Mouse (Mus musculus): ENCODE data around the gene Ddx5.
"Not testable (repeated sequence)": the region's sequence is repeated elsewhere in the genome, so short reads cannot be mapped to it uniquely, and the experiment has no call there.

The Ddx5 gene

DNA sequence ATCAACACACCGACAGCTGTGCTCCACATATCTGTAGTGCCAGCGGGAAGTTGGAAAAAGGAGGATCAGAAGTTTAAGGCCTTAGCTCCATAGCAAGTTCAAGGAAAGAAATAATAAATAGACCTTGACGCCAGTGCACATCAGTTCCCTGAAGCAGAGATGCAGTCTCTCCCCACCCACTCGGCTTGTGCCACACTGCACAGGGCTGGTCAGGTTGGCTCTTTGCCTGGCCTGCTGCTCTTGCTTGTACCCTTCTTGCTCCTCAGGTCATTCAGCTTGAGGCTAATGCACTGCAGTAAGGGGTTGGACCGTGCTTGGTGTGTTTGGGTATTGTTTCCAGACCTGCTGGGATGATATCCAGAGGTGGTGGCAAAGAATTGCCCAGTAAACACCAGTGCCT is 28.5 kb downstream of the Ddx5 start:
- DNase-seq, result no peak

DNA sequence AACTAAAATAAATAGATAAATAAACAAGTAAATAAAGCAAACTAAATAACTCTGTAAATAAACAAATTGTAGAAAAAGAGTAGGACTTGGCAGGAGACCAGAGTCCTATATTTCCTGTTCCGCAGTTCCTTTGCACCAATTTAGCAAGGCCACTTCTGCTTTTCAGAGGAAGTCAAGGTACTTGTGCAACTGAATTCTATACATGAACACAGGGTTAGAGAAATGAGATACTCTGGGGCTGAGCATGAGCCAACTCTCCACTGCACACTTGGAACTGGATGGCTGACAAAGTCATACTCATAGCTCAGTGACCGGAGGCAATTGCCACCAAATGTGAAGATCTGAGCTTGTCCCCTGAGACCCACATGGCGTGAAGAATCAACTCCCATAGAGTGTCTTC is 30.0 kb downstream of the Ddx5 start:
- no peak for DNase-seq

DNA sequence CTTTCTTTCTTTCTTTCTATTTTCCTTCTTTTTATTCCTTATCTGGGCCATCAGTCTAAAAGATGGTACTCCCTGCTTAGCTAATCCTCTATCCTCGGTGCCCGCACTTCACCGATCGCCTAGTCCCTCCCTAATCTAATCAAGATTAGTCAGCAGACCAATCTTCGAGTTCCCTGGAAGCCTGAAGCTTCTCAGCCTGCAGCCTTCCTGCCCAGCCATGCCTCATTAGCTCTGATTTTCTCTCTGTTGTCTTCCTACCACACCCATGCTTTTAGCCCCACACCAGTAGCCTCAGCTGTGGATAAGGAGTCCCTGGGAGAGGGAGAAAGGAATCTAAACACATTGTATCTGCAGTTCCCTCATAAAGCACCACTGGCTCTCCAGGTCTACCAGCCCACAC is 33.4 kb downstream of the Ddx5 start:
- DNase-seq, result no peak

DNA sequence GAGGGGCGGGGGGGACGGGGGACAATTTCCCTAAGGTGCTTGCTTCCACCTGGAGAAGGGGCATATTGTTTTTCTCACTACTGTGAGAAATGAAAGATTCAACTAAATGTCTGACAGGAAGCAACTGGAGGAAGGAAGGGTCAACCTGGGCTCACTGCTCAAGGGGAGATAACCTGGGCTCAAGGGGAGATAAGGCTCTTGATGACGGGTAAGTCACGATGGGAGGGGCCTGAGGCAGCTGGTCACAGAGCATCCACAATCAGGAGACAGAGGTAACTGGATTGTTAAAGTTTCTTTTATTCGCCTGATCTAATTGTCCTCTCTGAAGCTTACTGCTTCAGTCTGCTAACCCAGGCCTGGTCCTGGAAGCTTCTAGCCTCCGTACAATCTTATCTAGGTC is 35.7 kb downstream of the Ddx5 start:
- no peak for DNase-seq

DNA sequence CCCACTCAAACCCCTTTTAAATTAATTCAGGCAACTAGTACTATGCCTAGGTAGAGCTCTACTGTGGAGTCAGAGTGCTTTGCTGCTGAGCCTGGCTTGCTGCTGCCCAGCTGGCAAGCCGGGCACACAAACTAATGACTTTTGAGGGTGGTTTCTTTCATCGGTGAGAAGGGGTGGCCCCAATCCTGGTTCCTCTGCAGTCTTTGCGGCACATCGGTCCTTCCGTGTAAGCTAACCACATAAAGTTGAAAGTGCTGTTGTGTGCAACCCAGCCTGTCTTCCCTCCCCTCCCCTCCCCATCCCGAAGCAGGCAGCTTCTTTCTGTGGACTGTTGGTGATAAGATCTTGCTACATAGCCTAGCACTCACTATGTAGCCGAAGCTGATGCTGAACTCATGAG is 36.9 kb downstream of the Ddx5 start:
- no peak for DNase-seq

DNA sequence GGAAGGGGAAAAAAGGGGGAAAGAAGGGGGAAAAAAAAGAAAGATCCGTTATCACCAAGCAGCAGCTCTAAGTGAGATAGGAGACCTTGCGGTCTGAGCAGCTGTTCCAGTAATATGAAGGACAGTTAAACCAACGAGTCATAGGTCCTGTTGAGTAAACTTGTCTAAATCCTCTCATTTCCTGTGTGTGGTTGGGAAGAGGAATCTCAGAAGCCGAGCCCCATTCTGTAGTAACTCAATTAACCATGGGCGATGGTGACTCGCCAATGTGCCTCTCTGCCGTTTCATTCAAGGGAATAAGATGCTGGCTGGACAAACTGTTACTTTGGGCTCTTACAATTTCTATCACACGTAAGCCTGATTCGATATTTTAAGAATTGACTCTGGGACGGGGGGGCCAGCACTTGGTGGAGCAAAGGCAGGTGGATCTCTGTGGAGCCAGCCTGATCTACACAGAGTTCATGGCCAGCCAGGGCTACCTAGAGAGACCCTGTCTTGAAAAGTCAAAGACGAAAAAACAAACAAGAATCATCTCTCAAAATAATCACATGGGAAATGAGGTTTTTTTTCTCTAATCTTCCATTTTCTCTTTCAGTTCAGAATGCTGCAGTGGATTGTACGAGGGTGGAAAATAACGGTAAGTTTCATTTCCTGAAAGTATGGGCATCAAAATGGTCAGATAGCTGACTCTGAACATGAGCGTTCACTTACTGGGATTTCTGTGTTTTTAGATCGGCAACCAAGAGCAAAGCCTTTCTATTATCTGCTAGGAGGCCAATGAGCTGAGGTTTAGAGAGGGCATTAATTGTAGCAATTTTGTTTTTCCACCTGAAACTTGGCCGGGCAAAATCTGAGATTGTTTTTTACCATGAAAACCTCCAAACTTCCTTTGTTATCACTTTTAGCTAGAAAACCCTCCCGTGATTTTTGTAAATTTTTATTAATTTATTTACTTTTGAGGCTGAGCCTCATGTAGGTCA is 37.7 kb downstream of the Ddx5 start, which contains the start of gene Milr1:
Gene Milr1, plus strand, starts transcription at position 188 of the 980 bp plus-strand sequence.
- no peak for DNase-seq

DNA sequence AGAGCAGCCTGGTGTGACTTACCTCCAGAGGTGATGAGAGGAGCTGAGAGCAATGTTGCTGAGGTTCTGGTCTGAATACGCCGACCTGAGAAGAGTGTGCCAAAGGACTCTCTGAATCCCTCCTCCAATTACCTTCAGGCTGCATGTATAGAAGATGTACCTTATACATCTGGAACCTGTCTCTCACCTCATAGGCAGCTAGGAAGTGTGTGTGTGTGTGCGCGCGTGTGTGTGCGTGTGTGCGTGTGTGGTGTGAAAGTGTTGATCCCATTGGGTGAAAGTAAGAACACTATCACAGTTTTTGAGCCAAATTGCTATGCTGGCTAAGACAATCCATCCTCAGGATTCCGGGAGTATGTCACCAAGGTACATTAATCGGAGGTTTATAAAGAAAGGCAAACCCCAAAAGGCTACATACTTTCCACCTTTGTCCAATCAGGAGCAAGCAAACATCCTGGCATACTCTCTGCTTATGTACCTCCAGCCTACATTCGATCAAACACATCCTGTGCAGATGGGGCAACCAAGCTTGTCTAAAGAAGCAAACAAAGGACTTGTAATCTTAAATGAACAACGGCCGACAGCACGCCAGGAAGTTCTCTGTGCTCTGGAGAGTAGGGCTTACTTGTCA is 38.7 kb downstream of the Ddx5 start, which contains the start of gene Pecam1:
Gene Pecam1, minus strand, starts transcription at position 508 of the 631 bp plus-strand sequence.
- no peak for DNase-seq

DNA sequence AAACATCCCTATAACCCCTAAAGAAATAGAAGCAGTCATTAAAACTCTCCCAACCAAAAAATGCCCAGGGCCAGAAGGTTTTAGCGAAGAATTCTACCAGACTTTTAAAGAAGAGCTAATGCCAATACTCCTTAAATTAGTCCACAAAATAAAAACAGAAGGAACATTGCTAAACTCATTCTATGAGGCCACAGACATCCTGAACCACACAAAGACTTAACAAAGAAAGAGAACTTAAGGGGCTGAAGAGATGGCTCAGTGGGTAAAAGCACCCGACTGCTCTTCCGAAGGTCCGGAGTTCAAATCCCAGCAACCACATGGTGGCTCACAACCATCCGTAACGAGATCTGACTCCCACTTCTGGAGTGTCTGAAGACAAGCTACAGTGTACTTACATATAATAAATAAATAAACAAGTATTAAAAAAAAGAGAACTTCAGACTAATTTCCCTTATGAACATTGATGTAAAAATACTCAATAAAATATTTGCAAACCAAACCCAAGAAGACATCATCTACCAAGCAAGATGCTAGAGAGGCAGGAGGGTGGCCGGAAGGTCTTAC is 39.3 kb downstream of the Ddx5 start:
- DNase-seq, result not testable (repeated sequence)

DNA sequence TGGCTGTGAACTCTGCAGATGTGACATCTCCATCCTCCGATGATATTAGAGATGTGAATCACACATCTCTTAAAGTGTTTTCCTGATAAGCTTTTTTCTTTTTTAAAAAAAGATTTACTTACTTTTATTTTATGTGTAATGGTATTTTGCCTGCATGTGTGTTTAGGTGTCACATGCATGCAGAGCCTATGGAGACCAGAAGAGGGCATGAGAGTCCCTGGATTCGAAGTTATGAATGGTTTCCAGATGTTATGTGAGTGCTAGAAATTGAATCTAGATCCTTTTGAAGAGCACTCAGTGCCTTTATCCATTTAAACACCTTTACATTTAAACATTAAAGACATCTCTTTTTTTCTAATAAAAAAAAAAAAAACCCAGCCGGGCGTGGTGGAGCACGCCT is 44.0 kb downstream of the Ddx5 start:
- no peak for DNase-seq

DNA sequence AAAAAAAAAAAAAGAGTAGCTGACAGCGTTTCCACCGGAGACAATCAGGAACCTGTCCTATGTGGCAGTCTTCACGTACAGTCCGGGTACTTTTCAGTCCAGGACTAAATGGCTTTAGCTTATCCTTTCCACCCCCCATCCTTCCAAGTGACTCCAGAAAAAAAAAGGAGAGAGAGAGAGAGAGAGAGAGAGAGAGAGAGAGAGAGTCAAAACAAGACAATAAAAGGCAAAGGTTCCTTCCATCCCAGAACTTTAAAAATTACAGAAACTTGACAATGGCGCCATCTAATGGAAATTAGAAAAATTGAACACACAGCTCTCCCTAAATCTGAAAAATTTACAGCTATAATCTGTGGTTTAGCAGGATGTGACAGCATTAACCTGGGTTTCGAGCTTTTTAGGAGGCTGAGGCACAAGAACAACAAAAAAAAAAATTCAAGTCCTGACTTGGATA is 46.6 kb downstream of the Ddx5 start:
- DNase-seq, result no peak

DNA sequence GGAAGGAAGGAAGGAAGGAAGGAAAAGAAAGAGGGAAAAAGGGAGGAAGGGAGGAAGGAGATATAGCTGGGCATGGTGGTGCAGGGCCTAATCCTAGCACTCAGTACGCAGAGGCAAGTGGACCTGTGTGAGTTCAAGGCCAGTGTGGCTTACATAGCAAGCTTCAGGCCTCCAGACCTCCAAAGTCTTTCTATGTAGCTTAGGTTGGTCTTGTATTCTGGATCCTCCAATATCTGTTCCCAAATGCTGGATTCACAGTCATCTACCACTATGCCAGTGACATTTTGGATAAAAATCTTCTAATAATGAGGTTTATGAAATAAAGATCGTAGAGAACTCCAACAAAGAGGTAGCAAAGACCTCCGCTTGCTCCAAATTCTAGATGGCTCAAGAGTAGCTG is 47.2 kb downstream of the Ddx5 start:
- DNase-seq, result no peak

DNA sequence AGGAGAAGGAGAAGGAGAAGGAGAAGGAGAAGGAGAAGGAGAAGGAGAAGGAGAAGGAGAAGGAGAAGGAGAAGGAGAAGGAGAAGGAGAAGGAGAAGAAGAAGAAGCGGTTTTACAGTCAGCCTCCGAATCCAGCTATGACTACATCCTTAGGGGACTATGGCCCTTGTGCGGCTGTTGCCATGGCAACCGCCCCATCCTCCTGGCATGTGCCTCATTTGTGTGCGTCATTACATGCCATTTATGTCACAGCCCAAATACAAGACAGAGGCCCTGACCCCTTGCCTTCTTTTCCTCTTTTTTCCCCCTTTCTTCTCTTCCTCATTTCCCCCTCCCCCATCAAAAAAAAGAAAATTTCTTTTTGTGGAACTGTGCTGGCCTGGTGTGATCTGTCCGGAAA is 47.8 kb downstream of the Ddx5 start:
- DNase-seq, result no peak

DNA sequence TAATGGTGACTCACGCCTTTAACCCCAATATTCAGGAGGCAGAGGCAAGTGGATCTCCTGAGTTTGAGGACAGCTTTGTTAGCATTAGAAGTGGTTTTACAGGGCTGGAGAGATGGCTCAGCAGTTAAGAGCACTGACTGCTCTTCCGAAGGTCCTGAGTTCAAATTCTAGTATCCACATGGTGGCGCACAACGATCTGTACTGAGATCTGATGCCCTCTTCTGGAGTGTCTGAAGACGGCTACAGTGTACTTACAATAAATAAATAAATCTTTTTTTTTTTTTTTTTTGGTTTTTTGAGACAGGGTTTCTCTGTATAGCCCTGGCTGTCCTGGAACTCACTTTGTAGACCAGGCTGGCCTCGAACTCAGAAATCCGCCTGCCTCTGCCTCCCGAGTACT is 48.3 kb downstream of the Ddx5 start:
- not testable (repeated sequence) for DNase-seq

DNA sequence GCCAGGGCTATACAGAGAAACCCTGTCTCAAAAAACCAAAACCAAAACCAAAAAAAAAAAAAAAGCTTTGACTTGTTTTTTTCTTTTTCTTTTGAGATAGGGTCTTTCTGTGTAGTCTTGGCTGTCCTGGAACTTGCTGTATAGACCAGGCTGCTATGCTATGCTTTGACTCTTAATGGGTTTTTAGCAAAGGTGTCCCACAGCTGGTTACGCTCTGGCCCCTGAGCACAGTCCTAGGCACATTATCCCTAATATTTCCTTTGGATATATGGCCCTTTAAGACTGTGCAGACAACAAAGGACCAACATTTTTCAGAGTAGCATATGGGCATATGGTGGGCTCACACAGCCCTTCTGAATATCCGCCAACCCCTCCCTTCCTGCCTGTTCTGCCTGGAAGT is 49.9 kb downstream of the Ddx5 start:
- no peak for DNase-seq

DNA sequence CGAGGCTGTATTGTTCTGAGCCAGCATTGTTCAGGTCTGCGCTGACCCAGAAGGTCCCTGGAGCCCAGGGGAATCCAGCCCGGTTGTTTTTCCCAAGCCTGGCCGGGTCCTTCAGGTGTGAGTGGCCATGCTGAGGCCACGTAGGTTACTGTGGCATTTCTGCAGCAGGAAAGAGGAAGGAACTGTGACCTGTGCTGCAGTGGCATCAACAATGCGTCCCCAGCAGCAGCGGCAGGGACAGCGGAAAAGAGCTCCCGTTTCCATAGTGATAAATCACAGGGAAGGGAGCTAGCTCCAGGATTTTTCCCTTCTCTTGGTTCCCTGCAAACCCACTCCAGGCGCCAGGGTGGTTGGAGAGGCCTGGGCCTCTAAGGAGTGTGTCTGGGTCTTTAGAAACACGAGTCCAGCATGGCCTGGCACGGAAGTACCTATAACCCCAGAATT is 51.8 kb downstream of the Ddx5 start:
- peak; percentile 67 for DNase-seq

DNA sequence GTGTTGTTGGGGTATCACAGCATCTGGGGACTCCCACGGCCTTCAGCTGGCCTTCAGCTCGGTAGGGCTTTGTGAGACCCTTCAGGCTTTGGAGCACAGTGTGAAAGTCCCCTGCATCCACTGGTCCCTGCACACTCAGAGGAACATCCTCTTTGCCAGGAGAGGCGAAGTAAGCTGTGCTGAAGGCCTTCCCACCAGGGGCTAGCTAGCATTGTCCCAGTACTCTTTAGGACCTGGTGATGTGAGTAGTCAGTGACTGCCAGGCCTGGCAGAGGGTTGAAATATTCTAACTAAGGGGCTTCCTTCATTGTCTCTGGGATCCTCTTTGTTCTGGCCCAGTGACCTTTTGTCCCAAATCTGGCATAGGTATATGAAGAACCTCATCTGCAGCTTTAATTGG is 52.4 kb downstream of the Ddx5 start:
- DNase-seq, result peak; percentile 10

DNA sequence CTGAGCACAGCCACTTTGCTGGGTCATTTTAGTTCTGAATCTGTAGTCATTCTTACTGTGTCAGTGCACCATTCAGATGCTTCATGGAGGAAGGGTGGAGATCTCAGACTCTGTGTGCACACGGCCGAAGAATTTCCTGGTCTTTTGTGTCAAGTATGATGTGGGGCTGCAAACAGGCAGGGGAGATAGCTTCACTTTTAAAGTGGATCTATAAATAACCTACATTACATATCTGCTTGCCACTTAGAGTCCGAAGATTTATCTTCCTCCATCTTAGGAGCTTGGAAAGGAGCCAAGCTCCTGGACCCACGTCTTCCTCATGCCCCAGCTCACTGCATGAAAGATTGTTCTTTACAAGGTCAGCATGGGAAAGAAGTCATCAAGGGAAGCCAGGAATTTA is 58.3 kb downstream of the Ddx5 start:
- DNase-seq, result peak; percentile 34

Data from kidney, postnatal 10 days (tissue).